Mouse (Mus musculus) left cerebral cortex, postnatal 36 days (tissue): Measurements from ENCODE around the gene Duoxa2. TPM values are rescaled to one million over a fixed set of nuclear protein-coding genes. Genes with fewer than 3 reads are reported as not detected.

Source experiments
- DNase-seq, 2 experiments: peaks; one replicate each; pipeline ENCODE4 v3.0.0; 2021 to 2022; ENCODE audit warnings: low spot score in 2 of 2, mixed read lengths in 1 of 2
- intact Hi-C: fragments of 180-260 bp; cut with DNase I; formaldehyde crosslinking; loops from one replicate; pipeline ENCODE4 v1.15.1; 2025
- total RNA-seq, 2 experiments: library from RNA; stranded (reverse); gene quantifications; 2 replicates each; pipeline ENCODE4 v1.2.3; 2021

The Duoxa2 gene
- not detected for total RNA-seq

DNA sequence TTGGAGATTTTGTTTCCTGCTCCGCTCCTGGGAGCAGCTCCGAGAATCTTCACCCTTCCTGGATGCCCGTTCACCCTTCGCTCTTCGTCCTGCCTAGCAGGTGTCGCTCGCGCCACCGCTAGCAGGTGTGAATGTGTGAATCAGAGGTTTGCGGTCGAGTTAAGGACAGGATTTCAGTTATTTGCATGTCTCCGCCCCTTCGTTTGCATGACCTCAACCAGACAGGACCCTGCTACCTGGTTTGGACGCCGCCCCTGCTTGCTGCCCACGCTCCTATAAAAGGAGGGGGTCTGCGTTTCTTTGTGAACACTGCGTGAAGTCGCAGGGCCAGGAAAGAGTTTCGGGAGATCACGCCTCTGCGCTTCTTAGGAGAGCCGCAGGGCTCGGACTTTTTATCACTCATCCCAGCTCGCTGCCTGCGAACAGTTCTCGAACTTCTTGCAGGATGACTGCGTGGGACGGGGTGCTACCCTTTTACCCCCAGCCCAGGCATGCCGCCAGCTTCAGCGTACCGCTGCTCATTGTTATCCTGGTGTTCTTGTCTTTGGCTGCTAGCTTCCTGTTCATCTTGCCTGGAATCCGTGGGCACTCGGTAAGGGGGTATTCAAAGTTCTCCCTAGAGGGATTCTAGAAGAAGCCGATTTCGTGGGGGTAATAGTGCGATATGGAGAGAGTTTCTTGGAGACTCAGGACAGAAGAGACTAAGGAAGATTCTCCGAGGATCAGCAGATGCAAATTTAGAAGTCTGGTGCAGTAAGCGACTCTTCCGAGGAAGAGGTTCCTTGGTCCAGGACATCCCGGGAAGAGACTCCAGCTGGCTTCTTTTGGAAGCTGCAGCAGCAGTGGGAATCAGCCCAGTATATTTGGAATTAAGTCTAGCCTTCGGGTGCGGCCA, at the start of gene Duoxa2:
Gene Duoxa2 (plus strand): TSS at position 305 of the 895 bp plus-strand sequence.
- DNase-seq: no peak
- intact Hi-C loops: no loop called here

DNA sequence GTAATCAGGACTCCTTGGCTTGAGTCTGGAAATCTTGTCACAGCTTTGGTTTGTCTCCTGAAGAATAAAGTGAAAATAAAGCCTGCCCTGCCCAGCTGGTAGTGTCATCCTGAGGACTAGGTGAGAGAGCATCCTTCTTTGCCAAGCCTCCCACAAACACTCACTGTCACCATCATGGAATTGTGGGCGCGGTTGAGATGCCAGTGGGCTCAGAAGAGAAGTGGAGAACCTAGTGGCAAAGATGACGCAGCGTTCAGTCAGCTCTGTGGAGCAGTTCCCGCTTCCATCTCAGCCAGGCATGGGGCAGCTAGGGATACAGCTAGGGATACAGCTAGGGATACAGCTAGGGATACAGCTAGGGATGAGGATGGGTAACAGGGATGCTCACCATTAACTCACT, 42.7 kb upstream of the Duoxa2 start:
- intact Hi-C loops: no loop called here
- DNase-seq: peak; percentile 27

DNA sequence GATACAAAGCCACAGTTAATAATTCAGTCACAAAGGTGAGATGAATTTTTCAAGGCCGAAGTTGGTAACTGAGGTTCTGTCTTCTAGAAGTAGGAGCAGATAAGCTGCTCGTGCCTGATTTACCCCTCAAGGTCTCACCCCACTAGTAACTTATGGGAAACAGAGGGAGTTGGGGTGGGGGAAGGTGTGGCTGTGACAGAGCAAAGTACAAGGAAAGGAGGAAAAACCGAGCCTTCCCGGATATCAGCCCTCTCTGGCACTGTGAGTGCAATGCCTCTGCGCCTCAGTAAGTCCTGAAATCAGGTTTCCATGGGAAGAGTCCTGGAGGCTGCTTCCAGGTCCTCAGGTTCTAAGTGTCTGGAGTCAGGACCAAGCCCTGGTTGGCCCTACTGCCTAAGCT, 38.0 kb upstream of the Duoxa2 start:
- no peak for DNase-seq
- intact Hi-C loops: no loop called here

DNA sequence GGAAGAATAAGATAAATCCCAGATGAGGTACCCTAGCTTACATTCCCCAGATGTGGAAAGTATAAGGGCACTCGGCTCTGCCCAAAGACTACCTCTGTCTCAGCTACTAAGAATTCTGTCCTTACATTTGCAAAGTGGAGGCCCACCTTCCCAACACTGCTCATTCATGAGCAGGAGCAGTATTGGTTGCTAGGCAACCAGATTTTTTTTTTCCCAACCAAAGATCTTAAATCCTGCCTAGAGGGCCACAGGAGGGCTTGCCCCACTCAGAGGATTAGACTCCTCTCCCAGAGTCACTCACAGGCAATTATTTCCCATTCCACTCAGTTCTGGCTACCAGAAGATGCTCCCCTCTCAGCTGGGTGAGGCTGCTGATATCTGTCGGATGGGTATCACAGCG, 34.0 kb upstream of the Duoxa2 start:
- no peak for DNase-seq
- intact Hi-C loops: no loop called here

DNA sequence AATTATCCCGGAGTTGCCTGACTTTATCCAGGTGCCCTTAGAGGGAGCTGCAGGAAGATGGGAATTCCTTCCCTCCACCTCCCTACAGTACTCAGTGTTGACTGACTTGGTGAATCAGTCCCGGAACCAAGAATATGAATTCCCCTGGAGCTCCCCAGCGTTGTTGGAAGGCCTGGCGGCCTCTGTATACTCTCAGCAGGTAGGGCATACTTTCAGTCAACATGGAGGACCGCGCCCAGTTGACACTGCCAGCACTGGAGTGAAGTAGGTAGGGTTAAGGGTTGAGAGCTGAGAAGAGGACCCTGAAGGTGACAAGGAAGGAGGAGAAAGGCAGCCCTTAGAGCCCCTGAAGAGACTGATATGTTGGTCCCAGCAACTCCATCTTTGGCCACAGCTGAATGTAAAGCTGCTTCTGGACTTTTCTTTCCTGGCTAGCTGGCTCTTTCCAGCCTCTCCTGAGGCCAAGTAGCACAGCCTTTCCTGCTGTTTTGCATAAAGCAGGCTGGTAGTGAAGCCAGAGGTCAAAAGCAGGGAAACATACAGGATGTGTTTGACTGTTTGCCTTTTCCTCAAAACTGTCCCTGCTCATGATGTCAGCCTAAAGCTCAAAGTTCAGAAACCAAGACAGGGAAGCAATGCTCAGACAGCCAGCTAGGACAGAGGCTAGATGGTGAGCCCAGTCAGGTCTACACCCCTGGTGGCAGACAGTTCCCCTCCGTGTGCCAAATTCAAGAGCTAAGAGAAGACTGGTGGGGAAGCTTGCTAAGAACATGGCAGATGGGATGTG, 32.1 kb upstream of the Duoxa2 start:
- intact Hi-C loops: no loop called here
- DNase-seq: no peak

DNA sequence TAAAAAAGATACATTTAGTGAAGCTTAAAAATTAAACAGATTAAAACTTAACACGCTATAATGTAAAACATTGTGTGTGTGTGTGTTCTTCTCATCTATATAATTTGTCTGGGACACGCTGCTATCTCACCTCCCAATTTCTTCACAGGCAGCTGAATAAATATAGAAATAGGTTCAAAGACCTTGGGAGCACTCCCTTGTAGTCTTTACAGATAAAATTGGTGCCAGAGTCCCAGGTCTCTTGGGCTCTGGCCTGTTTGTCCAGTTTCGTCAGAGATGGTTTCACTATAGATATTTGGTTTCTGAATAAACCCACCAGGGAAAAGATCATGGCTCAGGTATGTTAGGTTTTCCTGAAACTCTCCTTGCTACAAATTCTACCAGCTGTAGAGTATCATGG, 19.9 kb upstream of the Duoxa2 start:
- no peak for DNase-seq
- intact Hi-C loops: no loop called here

DNA sequence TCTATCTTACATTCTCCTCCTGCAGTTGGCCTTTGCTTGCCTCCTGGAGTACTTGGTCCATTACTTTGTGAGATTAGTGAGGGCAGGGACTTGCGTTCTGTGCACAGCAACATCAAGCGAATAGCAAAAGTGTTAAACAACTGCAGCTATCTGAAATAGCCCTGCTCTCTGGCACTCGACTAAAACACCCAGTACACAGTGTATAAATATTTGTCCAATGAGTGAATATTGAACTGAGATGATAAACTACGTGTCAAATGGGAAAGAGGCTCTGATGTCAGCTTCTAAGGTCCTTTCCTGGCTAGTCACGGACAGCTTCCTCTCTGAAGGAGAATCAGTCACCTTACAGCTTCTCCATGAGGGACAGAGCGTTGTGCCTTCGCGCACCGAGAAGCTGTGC, 14.6 kb upstream of the Duoxa2 start:
- intact Hi-C loops: no loop called here
- DNase-seq: no peak

DNA sequence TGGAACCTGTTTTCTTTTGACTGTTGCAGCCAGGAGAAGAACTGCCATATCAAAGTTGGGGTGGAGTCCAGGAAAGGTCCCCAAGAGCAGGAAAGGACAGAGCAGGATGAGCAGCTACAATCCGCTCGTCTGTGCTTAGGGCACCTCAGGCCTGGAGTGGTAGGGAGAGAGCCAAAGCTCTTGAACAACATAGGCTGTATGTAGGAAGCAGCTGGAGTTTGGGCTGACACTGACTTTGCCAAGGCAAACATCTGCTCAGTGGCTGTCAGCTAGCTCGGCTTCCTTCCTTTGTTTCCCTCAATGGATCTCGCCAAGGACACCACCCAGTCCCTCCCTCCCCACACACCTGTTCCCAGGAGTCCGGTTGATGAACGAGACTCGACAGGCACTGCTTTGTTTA, 12.6 kb upstream of the Duoxa2 start:
- no peak for DNase-seq
- intact Hi-C loops: no loop called here

DNA sequence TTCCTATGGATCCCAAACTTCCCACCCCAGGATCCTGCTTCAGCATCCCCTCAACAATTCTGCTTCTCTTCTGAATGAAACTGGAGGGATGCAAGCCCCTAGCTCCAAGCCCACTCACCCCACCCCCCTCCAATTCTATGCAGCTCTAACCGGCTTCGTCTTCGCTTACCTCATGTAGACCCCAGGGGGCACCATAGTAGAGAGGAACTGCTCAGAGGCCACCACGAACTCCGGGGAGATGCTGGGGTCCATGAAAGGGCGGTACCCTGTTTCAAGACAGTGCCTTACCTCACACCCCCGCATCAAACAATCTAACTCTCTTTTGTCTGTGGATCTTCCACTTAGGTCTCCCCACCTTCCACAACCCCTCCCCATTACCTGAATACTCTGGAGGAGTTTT, 3.8 kb upstream of the Duoxa2 start:
- DNase-seq: no peak
- intact Hi-C loops: no loop called here

DNA sequence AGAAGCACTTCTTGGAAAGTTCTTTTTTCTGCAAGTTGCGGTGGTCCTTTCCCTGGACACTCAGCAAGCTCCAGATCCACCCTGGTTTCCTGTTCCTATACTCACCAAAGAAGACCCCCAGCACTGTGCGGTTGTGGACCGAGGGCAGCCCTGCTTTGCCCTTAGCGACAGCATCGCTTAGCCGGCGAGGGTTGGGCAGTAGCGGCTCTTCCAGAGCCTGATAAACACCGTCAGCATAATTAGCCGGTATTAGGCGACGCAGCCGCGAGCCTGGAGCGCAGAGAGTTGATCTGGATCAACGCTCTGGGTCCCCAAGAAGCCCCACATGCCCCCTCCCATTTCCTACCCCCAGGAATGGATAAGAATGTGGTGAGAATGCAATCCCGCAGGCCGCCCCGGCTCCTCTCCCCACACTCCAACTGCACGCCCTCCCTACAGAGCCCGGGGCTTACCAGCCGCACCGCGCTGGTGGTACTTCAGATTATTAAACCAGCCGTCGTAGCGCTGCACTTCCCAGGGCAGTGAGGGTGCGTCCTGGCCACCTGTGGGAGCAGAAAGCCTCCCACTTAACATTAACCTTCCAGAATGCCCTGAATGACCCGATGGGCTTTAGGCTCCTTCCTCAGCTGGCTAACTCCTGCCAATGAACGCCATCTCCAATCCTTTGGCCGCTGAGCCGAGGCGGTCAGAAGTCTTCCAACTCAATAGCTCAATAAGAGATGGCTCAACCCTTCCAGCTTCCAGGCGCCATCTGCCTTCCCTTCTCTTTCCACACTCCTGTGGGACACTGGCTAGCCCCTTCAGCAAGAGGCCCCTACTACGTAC, 1.2 kb upstream of the Duoxa2 start:
- intact Hi-C loops: no loop called here
- DNase-seq: no peak

DNA sequence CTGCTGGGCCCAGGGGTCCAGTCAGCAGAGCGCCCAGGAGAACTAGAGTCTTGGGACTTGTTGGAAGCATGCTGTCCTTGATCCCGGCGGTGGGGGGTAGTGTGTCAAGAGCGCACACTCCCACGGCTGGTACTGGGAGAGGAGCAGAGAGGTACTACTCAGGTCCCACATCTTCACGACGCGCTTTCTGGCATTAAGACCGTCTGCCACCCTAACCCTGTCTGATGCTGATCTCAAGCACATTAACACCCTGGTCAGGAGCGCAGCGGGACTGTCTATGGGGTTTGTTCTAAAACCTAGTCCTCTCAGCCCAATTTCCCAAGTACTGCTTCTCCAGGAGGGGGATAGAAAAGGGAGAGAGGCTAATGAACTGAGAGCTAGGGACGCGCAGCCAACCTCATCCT, 602 bp upstream of the Duoxa2 start, which contains the start of gene Duox2:
Gene Duox2 (minus strand): TSS at position 354 of the 404 bp plus-strand sequence.
- DNase-seq: no peak
- intact Hi-C loops: no loop called here

DNA sequence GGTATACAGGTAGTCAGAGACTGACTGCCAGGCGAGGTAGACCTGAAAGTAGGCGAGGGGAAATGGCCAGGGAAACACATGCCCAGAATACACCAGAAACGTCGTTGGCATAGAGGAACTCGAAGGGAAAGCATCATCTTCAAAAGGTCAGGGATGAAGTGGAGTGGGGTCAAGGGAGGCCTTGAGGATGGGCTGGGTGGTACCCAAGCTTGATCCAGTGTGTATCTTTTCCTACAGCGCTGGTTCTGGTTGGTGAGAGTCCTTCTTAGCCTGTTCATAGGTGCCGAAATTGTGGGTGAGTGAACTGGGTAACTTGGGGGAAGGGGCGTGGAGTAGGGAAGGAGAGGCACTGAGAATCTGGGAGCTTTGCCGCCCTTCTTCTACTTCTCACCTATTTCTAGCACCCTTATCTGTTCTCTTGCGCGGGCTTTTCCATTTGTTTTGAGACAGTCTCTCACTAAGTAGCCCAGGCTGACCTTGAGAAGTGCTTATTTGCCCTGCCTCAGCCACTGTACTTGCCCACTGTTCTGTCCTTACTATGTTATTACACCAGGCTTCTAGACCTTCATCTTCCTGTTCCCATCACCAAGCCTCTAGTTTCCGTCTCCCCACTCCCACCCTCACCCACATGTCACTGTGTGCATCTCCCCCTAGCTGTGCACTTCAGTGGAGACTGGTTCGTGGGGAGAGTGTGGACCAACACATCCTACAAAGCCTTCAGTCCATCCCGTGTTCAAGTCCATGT, 1.4 kb downstream of the Duoxa2 start:
- intact Hi-C loops: loop anchor here (5.0 kb wide), 1 partner anchor 108 kb away; no protein-coding TSS in a partner anchor
- DNase-seq: no peak

DNA sequence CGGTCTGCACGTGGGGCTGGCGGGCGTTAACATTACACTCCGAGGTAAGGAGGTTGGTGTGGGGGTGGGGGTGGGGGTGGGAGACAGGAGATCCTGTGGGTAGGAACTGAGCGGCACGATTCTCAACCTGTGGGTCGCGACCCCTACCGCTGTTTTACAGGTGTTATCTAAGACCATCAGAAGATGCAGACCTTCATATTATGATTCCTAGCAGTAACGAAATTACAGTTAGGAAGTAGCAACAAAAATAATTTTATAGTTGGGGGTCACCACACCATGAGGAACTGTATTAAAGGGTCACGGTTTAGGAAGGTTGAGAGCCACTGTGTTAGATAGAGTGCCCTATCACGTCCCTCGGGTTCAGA, 1.9 kb downstream of the Duoxa2 start:
- DNase-seq: no peak
- intact Hi-C loops: loop anchor here (5.0 kb wide), 1 partner anchor 108 kb away; no protein-coding TSS in a partner anchor

DNA sequence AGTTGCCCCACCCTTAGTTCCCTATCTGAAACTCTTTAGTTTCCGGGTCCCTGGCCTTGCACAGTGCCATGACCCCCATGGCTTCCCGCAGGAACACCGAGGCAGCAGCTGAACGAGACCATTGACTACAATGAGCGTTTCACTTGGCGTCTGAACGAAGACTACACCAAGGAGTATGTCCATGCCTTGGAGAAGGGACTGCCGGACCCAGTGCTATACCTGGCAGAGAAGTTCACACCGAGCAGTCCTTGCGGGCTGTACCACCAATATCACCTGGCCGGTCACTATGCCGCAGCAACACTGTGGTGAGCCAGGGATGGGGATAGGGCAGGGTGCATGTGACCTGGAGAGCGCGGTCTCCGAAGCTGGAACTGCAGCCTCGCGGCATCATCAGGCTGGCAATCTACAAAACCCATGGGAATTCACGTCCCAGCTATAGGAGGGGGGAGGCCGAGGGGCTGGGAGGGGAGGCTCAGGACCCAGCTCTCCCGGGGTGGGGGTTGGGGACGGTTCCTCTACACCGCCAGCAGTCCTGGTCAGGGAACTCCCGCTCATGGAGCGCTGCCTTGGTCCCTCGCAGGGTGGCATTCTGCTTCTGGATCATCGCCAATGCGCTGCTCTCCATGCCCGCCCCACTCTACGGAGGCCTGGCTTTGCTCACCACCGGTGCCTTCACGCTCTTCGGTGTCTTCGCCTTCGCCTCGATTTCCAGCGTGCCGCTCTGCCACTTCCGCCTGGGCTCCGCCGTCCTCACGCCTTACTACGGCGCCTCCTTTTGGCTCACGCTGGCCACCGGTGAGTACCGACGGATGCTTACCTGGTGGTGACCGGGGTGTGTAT, 2.6 kb downstream of the Duoxa2 start:
- DNase-seq: peak; percentile 26 to 36
- intact Hi-C loops: loop anchor here (5.0 kb wide), 1 partner anchor 109 kb away; no protein-coding TSS in a partner anchor

DNA sequence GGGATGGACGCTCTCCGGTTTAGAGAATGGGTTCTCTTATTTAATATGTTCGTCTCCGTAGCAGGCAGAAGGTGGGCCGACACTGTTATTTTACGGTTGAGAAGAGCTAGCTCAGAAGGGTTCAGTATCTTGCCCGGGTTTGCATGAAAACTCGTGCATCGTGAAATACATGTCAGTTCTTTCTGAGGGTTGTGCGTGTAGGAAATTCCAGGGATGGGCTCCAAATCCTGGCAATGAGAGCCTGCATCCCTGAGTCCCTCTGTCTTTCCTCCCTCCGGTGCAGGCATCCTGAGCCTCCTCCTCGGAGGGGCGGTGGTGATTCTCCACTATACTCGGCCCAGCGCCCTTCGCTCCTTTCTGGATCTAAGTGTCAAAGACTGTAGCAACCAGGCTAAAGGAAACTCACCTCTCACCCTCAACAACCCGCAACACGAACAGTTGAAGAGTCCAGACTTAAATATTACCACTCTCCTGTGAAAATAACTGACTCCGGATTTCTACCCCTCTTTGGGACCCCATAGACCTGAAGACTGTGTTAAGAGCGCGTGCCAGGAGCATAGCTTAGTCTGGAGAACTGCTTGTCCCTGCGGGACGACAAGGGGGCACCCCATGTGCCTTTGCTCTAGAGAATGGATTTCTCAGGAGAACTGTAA, 3.3 kb downstream of the Duoxa2 start:
- intact Hi-C loops: loop anchor here (5.0 kb wide), 1 partner anchor 110 kb away; no protein-coding TSS in a partner anchor
- DNase-seq: no peak

DNA sequence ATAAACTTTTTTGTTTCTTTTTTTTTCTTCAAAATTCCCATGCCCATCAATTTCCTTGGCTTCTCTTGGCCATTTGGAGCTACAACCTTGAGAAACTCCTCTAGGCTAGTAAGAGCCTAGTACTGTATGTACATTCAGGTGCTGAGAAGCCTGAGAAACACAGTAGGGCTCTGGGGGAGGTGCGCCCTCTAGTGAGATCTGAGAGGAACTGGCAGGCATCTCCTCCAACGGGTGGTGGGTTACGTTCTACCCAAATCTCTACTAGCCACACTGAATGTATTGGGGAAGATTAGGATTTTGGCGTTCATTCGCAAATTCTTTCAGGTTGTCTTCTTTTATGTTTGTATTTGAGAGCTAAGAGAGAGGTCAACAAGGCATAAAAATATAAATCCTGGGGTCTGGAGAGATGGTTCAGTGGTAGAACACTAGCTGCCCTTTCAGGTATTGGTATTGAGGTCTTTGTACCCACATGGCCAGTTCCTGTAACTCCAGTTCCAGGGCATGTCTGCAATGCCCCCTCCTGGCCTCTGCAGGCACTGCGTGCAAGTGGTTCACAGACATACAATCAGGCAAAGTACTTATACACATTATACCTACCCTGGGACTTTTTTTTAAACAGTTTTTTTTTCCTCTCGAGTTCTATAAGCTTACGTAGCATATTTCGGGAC, 4.0 kb downstream of the Duoxa2 start:
- intact Hi-C loops: loop anchor here (5.0 kb wide), 1 partner anchor 110 kb away; no protein-coding TSS in a partner anchor
- DNase-seq: peak; percentile 36 to 46

DNA sequence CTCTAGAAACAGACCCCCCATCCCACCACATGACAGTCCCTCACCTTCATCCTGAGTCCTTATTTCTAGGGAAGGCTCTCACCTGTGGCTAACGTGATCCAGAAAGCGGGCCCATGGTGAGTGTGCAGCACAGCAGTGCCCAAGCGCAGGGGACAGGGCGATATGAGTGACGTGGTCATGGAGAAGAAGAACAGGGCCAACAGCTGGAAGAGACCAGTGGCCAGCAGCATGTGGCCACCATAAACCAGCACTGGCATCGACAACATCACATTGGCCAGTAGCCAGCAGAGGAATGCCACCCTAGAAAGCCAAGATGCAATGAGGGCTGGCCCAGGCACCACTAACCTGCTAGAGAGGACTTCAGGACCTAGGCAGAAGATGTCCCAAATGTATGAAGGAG, 5.8 kb downstream of the Duoxa2 start:
- intact Hi-C loops: loop anchor here (5.0 kb wide), 1 partner anchor 112 kb away; no protein-coding TSS in a partner anchor
- DNase-seq: no peak
